ENCODE assay signal across 17 mouse cellular contexts in the genomic region with DNA sequence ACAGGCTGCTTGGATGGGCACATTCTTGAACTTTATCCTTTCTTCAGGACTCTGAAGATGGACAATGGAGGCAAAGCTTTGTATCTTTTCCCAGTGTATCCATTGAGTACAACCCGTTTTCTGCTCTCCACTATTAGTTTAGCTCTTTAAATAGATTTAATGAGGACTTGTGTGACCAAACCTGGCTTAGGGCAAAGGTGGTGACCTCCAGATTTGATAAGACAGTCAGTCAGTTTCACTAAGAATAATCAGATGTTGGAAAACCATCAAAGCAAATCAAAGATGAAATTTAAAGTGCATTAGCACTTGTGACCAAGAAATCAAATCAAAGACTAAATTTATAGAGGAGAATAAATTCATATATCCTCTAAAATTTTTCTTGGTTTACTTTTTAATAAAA. TPM values are rescaled to one million over a fixed set of nuclear protein-coding genes. Genes with fewer than 3 reads are reported as not detected.
"Had no signal": no experiment of that assay in that cellular context is flagged by ENCODE, and none has a peak within 500 bp of the region (broad histone marks: within the 10 kb centered on the region; RNA-seq: fewer than 3 reads in every experiment).

No protein-coding gene starts in this region.

- DNase-seq: kidney, adult 18-20 months; kidney, adult 9 months; kidney, postnatal 14 days; kidney, postnatal 4 days; layer of hippocampus, adult 9-11 months; lung, adult 2 months; lung, postnatal 14 days; lung, postnatal 4 days; midbrain, embryonic 14.5 days; right cerebral cortex, postnatal 25 days; thymus, adult 18-20 months; thymus, postnatal 36 days had no signal

- H3K4me2 ChIP-seq: midbrain, embryonic 11.5 days had no signal

- ATAC-seq: inflammation-experienced regulatory T-cells, adult 6 months; intestine, embryonic 16.5 days had no signal

RNA-seq across cellular contexts. Expression of gene Bche, which starts 1.7 kb away (rescaled TPM):
- total RNA-seq: megakaryocyte progenitor cell, adult 5-6 weeks; megakaryocyte-erythroid progenitor cell, adult 5-6 weeks had no signal
- polyA plus RNA-seq: inflammation-experienced regulatory T-cells, adult 6 months had no signal
